Mouse (Mus musculus): ENCODE measurements at regions not wholly inside any gene's neighbourhood (a gene's known extent, or its start where the extent isn't known, plus 50 kb on each side); places are given as distances from the start of the nearest gene placed in this dataset.

GRCm38 (mm10) chr8:31746855-31747254, 1681.7 kb upstream of the 5930422O12Rik start:
- DNase-seq (ENCODE audit: low spot score): no peak

- DNase-seq (ENCODE audit: low spot score): no peak
Measured at GRCm38 (mm10) chr8:31749974-31750373, 1678.5 kb upstream of the 5930422O12Rik start.

- DNase-seq (ENCODE audit: low spot score): no peak
Measured at GRCm38 (mm10) chr8:31750482-31751126, 1677.9 kb upstream of the 5930422O12Rik start.

- DNase-seq (ENCODE audit: low spot score): no peak
Measured at GRCm38 (mm10) chr8:31755737-31756136, 1672.8 kb upstream of the 5930422O12Rik start.

GRCm38 (mm10) chr8:31762091-31762490, 1666.4 kb upstream of the 5930422O12Rik start:
- no peak for DNase-seq (ENCODE audit: low spot score)
